Mouse (Mus musculus) myocyte (in vitro differentiated cells): Measurements from ENCODE around the gene Lrig1. TPM values are rescaled to one million over a fixed set of nuclear protein-coding genes. Genes with fewer than 3 reads are reported as not detected.

ENCODE experiments used
- H3K27me3 ChIP-seq: one replicate; pipeline ENCODE4 v1.6.1; 2011; ENCODE audit not compliant: control insufficient read depth, insufficient read depth, insufficient read length
- H3K36me3 ChIP-seq: one replicate; pipeline ENCODE4 v1.6.1; 2011; ENCODE audit not compliant: control insufficient read depth, insufficient read depth
- H3K4me2 ChIP-seq: one replicate; pipeline ENCODE4 v1.6.1; 2011; ENCODE audit warnings: low read depth, control low read depth
- H3K4me3 ChIP-seq: one replicate; pipeline ENCODE4 v1.5.1; 2011; ENCODE audit warnings: mild to moderate bottlenecking, control low read depth, moderate library complexity
- H3K79me2 ChIP-seq: one replicate; pipeline ENCODE4 v1.6.1; 2011; ENCODE audit not compliant: control insufficient read depth, insufficient read depth
- H3ac ChIP-seq: one replicate; pipeline ENCODE4 v1.6.1; 2011; ENCODE audit not compliant: control insufficient read depth, insufficient read length
- CEBPB ChIP-seq: IDR thresholded peaks from 2 replicates; pipeline ENCODE4 v1.6.1; 2011; ENCODE audit warnings: mild to moderate bottlenecking, moderate library complexity; ENCODE audit not compliant: poor library complexity, insufficient read depth, severe bottlenecking
- E2F4 ChIP-seq: IDR thresholded peaks from one replicate; pipeline ENCODE4 v1.6.1; 2011; ENCODE audit warnings: mild to moderate bottlenecking, control low read depth, moderate library complexity; ENCODE audit not compliant: insufficient read depth
- MAX ChIP-seq: IDR thresholded peaks from one replicate; pipeline ENCODE4 v1.6.1; 2011; ENCODE audit warnings: low read depth, mild to moderate bottlenecking, control low read depth
- MYOD1 ChIP-seq, 3 experiments: IDR thresholded peaks; one replicate each; pipeline ENCODE4 v1.6.1; 2011; ENCODE audit warnings: control low read depth in 2 of 3, low read depth in 2 of 3, mild to moderate bottlenecking in 2 of 3, moderate library complexity in 1 of 3; ENCODE audit not compliant: insufficient read length in 2 of 3, control insufficient read depth in 1 of 3
- MYOG ChIP-seq, 3 experiments: IDR thresholded peaks; one replicate each; pipeline ENCODE4 v1.6.1; 2011; ENCODE audit warnings: control low read depth in 2 of 3, low read depth in 2 of 3, mild to moderate bottlenecking in 2 of 3; ENCODE audit not compliant: insufficient read length in 2 of 3, control insufficient read depth in 1 of 3, insufficient read depth in 1 of 3
- POLR2A ChIP-seq: IDR thresholded peaks from one replicate; pipeline ENCODE4 v1.6.1; 2011; ENCODE audit warnings: low read depth, mild to moderate bottlenecking, control low read depth, moderate library complexity; ENCODE audit not compliant: insufficient read length
- POLR2AphosphoS2 ChIP-seq: IDR thresholded peaks from one replicate; pipeline ENCODE4 v1.6.1; 2011; ENCODE audit warnings: low read depth, control low read depth; ENCODE audit not compliant: insufficient read length
- REST ChIP-seq: IDR thresholded peaks from one replicate; pipeline ENCODE4 v1.6.1; 2011; ENCODE audit warnings: mild to moderate bottlenecking, control low read depth, moderate library complexity; ENCODE audit not compliant: insufficient read depth, insufficient read length
- SRF ChIP-seq: IDR thresholded peaks from one replicate; pipeline ENCODE4 v1.6.1; 2011; ENCODE audit warnings: low read depth; ENCODE audit not compliant: control insufficient read depth, insufficient read length
- TCF12 ChIP-seq: IDR thresholded peaks from one replicate; pipeline ENCODE4 v1.6.1; 2011; ENCODE audit warnings: mild to moderate bottlenecking, control low read depth; ENCODE audit not compliant: poor library complexity, insufficient read depth, severe bottlenecking
- TCF3 ChIP-seq: IDR thresholded peaks from one replicate; pipeline ENCODE4 v1.6.1; 2011; ENCODE audit warnings: low read depth, control low read depth; ENCODE audit not compliant: insufficient read length
- USF1 ChIP-seq: IDR thresholded peaks from one replicate; pipeline ENCODE4 v1.6.1; 2011; ENCODE audit warnings: low read depth, mild to moderate bottlenecking, control low read depth, moderate library complexity
- polyA plus RNA-seq: library from polyadenylated mRNA; unstranded; fragments of >200 nt; fragmentation: generic; extraction: Trizol; gene quantifications from one replicate; pipeline ENCODE4 v1.2.1, GENCODE M21; 2012; ENCODE audit warnings: missing spikeins

Lrig1 gene
- polyA plus RNA-seq, 1 experiment: 22.1 TPM

DNA sequence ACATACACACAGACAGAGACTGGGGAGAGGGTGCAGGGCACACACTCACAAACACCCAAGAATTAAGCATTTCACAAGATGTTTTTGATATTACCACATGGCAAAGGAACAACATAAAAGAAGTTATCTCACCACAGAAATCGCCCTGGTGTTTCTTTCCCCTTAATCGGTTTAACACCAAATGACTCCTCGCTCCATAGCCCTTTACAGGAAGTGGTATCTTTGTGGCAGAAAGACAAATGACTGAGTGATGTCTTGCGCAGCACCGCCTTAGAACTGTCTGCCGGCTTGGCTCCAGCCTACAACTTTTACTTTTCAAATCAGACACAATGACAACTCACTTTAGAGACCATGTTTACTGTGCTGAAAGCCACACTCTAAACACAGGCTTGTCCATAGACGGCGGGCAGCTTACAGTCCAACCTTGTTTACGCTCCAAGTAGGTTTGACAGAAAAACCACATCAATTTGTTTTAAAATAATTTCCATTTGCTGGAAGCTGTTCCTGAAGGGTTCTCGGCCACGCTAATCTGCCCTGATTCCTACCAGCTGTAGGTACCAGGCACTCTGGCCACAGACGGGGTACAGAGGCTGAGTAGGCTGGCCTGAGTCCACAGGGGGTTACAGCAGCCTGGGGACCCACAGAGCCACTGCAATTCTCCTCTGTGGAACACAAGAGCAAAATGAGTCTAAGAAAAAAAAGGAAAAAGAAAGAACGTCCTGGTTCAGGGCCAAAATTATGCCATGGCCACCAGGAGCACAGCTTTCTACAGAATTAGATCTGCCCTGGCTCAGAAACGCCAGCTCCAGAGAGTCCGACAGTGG lies 18.3 kb downstream of the Lrig1 start:
- no peak for TF ChIP-seq MAX
- peak; percentile 39; the same call in 1 of the 2 replicates for TF ChIP-seq CEBPB
- no peak for TF ChIP-seq E2F4
- no peak for TF ChIP-seq POLR2AphosphoS2
- no peak for TF ChIP-seq SRF
- peak overlapping the region; percentile 4 for H3K4me3 ChIP-seq
- no peak overlapping the region for H3ac ChIP-seq
- H3K79me2 ChIP-seq: peaks cover 51% of the 10 kb centered on the region
- no peaks in the 10 kb centered on the region for H3K27me3 ChIP-seq
- no peaks in the 10 kb centered on the region for H3K36me3 ChIP-seq
- peak overlapping the region; percentile 82 for H3K4me2 ChIP-seq

DNA sequence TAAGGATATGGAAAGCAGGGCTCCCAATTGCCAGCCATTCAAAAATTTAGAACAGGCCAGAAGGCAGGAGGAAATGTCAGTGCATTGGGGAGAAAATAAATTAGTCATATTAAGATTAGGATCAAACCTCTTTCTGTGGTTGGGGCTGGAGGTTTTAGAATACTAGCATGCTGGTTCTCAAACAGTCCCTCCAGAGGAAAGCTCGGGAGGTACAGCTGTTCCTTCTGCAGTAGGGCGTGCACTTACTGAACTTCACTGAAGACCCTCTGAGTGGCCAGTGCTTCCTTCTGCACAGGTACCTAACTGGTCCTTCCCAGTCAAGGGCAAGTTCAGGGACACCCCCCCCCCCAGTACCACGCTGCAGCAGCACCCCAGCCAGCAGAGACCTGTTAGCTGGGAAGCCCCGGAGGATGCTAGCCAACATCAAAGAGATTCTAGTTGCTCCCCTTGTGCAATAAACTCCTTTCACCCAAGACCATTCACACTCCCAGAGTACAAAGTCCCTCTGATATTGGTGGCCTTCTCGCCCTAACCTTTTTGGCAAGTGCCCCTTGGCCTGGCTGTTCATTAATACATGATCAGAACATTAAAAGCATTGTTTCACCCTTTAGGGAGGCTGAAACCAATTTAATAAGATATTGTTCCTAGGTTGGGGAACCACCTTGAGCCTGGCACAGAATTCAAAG lies 19.1 kb downstream of the Lrig1 start:
- no peaks in the 10 kb centered on the region for H3K27me3 ChIP-seq
- H3K79me2 ChIP-seq: peaks cover 53% of the 10 kb centered on the region
- TF ChIP-seq USF1 (no peak), POLR2AphosphoS2 (no peak), TCF12 (no peak), POLR2A (no peak), SRF (no peak), REST (no peak), CEBPB (no peak), MAX (no peak)
- peak overlapping the region; percentile 4 for H3K4me3 ChIP-seq
- H3ac ChIP-seq: no peak overlapping the region
- H3K36me3 ChIP-seq: no peaks in the 10 kb centered on the region
- peak overlapping the region; percentile 82 for H3K4me2 ChIP-seq

DNA sequence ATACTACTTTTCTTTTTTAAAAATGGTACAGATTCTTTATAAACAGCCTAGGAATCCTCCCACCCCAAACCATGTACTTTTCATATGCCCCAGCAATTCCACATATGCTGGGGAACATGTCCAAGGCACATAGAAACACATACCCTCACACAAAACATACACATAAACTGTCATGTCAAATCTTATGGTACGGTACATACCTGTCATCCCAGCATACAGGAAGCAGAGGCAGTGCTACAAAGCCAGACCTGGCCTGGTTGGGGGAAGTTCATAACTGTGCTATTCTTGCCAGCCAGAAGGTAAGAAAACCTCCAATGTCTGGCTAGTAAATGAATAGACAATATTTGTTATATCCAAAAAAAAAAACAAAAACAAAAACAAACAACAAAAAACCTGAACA lies 20.7 kb downstream of the Lrig1 start:
- Histone ChIP-seq H3K4me3 (no peak overlapping the region), H3K79me2 (peaks cover 50% of the 10 kb centered on the region), H3K4me2 (no peak overlapping the region), H3ac (no peak overlapping the region), H3K27me3 (no peaks in the 10 kb centered on the region), H3K36me3 (no peaks in the 10 kb centered on the region)
- no peak for TF ChIP-seq POLR2AphosphoS2
- no peak for TF ChIP-seq SRF
- TF ChIP-seq CEBPB: no peak
- no peak for TF ChIP-seq REST
- TF ChIP-seq MYOD1 (IDR thresholded peaks at IDR 0.05; ENCODE audit: control insufficient read depth in 1 of 3, insufficient read length in 2 of 3, low read depth in 2 of 3): no peak
- TF ChIP-seq TCF12: no peak
- TF ChIP-seq USF1: no peak
- TF ChIP-seq POLR2A: no peak
- TF ChIP-seq TCF3: no peak
- TF ChIP-seq MYOG (IDR thresholded peaks at IDR 0.05; ENCODE audit: control insufficient read depth in 1 of 3, insufficient read depth in 1 of 3, insufficient read length in 2 of 3, low read depth in 2 of 3): no peak
- TF ChIP-seq MAX: no peak
- no peak for TF ChIP-seq E2F4

DNA sequence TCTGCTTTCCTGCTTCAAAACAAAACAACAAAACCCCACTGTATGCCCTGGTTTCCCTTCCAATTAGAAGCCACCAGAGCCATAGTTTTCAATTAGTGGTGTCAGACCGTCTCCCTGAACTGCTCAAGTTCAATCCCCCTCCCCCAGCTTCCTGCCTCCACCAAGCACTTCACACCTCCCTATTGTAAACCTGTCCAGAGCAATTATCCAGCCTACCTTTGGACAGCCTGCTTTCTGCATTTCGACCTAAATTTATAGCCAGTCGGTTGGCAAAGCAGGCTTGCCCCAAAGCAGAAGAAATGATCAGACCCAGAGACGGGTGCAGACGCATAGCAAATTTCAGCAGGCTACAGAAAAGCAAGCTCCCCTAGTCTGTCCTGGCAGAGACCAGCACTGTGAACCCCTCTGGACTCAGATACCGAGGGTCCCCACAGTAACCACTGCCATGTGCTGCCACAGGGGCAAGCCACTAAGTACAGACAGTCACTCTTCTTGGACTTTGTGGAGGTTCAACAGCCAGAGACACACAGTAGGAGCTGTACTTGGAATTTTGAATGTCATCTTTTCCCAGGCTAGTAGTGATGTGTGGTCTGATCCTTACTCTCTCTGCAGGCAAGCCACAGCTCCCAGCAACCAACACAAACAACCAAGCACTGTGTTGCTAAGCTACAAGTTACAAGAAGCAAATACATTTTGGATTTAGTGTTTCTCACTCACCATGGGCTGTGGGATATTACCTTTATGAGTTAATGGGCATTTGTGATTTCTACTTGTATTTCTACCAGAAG lies 21.4 kb downstream of the Lrig1 start:
- no peak overlapping the region for H3ac ChIP-seq
- H3K79me2 ChIP-seq: peaks cover 52% of the 10 kb centered on the region
- no peak overlapping the region for H3K4me2 ChIP-seq
- no peak for TF ChIP-seq USF1
- TF ChIP-seq MYOD1 (IDR thresholded peaks at IDR 0.05; ENCODE audit: control insufficient read depth in 1 of 3, insufficient read length in 2 of 3, low read depth in 2 of 3): no peak
- no peak for TF ChIP-seq POLR2AphosphoS2
- no peak for TF ChIP-seq CEBPB
- TF ChIP-seq TCF12: no peak
- no peak for TF ChIP-seq MAX
- no peaks in the 10 kb centered on the region for H3K36me3 ChIP-seq
- H3K4me3 ChIP-seq: no peak overlapping the region
- H3K27me3 ChIP-seq: no peaks in the 10 kb centered on the region

DNA sequence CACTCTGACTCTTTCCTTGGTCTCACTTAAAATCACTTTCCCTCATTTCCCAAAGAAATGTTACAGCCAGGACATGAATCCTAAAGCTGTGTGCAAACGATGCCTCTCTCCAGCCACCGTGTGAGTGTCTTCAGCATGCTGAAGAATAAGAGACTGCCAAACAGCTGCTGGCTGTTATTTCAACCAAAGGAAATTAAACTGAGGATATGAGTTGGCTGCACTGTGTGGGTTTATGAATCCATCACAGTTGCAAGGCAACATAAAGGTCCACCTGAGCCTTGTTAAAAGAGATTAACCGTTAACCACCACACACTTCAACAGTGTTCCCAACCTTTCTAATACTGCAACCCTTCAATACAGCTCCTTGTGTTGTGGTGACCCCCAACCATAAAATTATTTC lies 22.5 kb downstream of the Lrig1 start:
- peaks cover 51% of the 10 kb centered on the region for H3K79me2 ChIP-seq
- peak overlapping the region; percentile 34 for H3K4me2 ChIP-seq
- TF ChIP-seq SRF: no peak
- no peak for TF ChIP-seq USF1
- TF ChIP-seq MAX: no peak
- no peak for TF ChIP-seq TCF12
- TF ChIP-seq CEBPB: no peak
- peak in 1 of 3 experiments; percentile 37 for TF ChIP-seq MYOG (IDR thresholded peaks at IDR 0.05; ENCODE audit: control insufficient read depth in 1 of 3, insufficient read depth in 1 of 3, insufficient read length in 2 of 3, low read depth in 2 of 3)
- TF ChIP-seq MYOD1 (IDR thresholded peaks at IDR 0.05; ENCODE audit: control insufficient read depth in 1 of 3, insufficient read length in 2 of 3, low read depth in 2 of 3): no peak
- no peak for TF ChIP-seq TCF3
- H3ac ChIP-seq: no peak overlapping the region
- no peaks in the 10 kb centered on the region for H3K36me3 ChIP-seq
- H3K27me3 ChIP-seq: no peaks in the 10 kb centered on the region
- H3K4me3 ChIP-seq: no peak overlapping the region
